ENCODE assay signal across 8 mouse cellular contexts in genomic region chr13:9191172-9192140, GRCm38 (mm10).
A peak's percentile ranks its signal among the peaks of the same experiment; 100 is the strongest.
DNase-seq lines count a peak whose midpoint lies in the region; TF ChIP-seq lines count a peak whose summit lies in the region.

No protein-coding gene starts in this region.

- 33% methylated on average over 15 of the region's 15 CpGs for WGBS in heart, adult 2 months

- H3K36me3 ChIP-seq in heart, adult 2 months (ENCODE audit: control insufficient read depth, insufficient read depth, low read length): no peaks in the 10 kb centered on the region

- no peak overlapping the region for H3K27ac ChIP-seq in heart, adult 2 months

- peak; percentile 41 for DNase-seq in embryo, embryonic 11 days
- DNase-seq in embryo, embryonic 10 days (ENCODE audit: low spot score): no peak
- peak; percentile 85 for DNase-seq in 416B (ENCODE audit: low read depth)
- peak; percentile 19 to 32 for DNase-seq in cerebellum, postnatal 14 days
- peak; percentile 39 to 60 for DNase-seq in heart, adult 2 months
- peak; percentile 29 for DNase-seq in layer of hippocampus, adult 9-10 months (ENCODE audit: low spot score)
- DNase-seq in lung, postnatal 4 days: peak; percentile 27 to 43
- no peak for DNase-seq in thymus, postnatal 4 days

- no peak for TF ChIP-seq CTCF in heart, adult 2 months (IDR thresholded peaks at IDR 0.05)

- H3K4me3 ChIP-seq in heart, adult 2 months: no peak overlapping the region

- H3K4me1 ChIP-seq in heart, adult 2 months (ENCODE audit: control insufficient read depth, insufficient read depth, low read length): peaks cover 3% of the 10 kb centered on the region

- TF ChIP-seq POLR2A in heart, adult 2 months (IDR thresholded peaks at IDR 0.05; ENCODE audit: insufficient read depth, low read depth, low read length): no peak

- no peaks in the 10 kb centered on the region for H3K79me2 ChIP-seq in heart, adult 2 months (replicated peaks; ENCODE audit: control insufficient read depth, insufficient read depth, low read length)

- intact Hi-C loops in heart, adult 2 months (cut with DNase I): no loop called here

- no peak for TF ChIP-seq EP300 in heart, adult 2 months (IDR thresholded peaks at IDR 0.05; ENCODE audit: insufficient read depth, low read depth, low read length)

- H3K27me3 ChIP-seq in heart, adult 2 months (ENCODE audit: control insufficient read depth, insufficient read depth, low read length): no peaks in the 10 kb centered on the region

- no peak overlapping the region for H3K9ac ChIP-seq in heart, adult 2 months (ENCODE audit: low read depth, low read length)

Comparison
In these comparisons a context has a peak if more than half of its experiments do, and no peak if none do; other contexts are left out.
1. DNase-seq: peak in embryo, embryonic 11 days (single experiment), 416B (single experiment), cerebellum, postnatal 14 days (2 of 2), heart, adult 2 months (2 of 2), layer of hippocampus, adult 9-10 months (single experiment) and lung, postnatal 4 days (2 of 2); none in embryo, embryonic 10 days (single experiment) and thymus, postnatal 4 days (single experiment).